In genomic region chr4:53441683-53442082, GRCm38 (mm10) we compare ENCODE assay signal across 8 mouse cellular contexts. TPM values are rescaled to one million over a fixed set of nuclear protein-coding genes. Genes with fewer than 3 reads are reported as not detected.
A peak's percentile ranks its signal among the peaks of the same experiment; 100 is the strongest.
DNase-seq lines count a peak whose midpoint lies in the region; ATAC-seq and TF ChIP-seq lines count a peak whose summit lies in the region.

No protein-coding gene starts in this region.

- H3K4me1 ChIP-seq in heart, adult 2 months (ENCODE audit: control insufficient read depth, insufficient read depth, low read length) = peaks cover 7% of the 10 kb centered on the region
- H3K4me1 ChIP-seq in E14TG2a.4 (replicated peaks; ENCODE audit: low read depth, low read length) = peaks cover 76% of the 10 kb centered on the region
- H3K4me1 ChIP-seq in hindbrain, embryonic 10.5 days (replicated peaks) = peaks cover 27% of the 10 kb centered on the region
- peaks cover 22% of the 10 kb centered on the region for H3K4me1 ChIP-seq in liver, postnatal 0 days (ENCODE audit: insufficient read depth)

- TF ChIP-seq POLR2A in heart, adult 2 months (IDR thresholded peaks at IDR 0.05; ENCODE audit: insufficient read depth, low read depth, low read length) = no peak

- peak overlapping the region; percentile 93 for H3K4me2 ChIP-seq in liver, postnatal 0 days (ENCODE audit: low read depth, low read length)

- H3K36me3 ChIP-seq in heart, adult 2 months (ENCODE audit: control insufficient read depth, insufficient read depth, low read length) = peaks cover 9% of the 10 kb centered on the region
- no peaks in the 10 kb centered on the region for H3K36me3 ChIP-seq in E14TG2a.4 (ENCODE audit: insufficient read depth, low read length)
- H3K36me3 ChIP-seq in hindbrain, embryonic 10.5 days = no peaks in the 10 kb centered on the region
- H3K36me3 ChIP-seq in liver, postnatal 0 days (replicated peaks; ENCODE audit: insufficient read depth, low read length) = no peaks in the 10 kb centered on the region

- H3K27ac ChIP-seq in heart, adult 2 months = no peak overlapping the region; the same call in 1 of the 2 replicates
- no peak overlapping the region for H3K27ac ChIP-seq in hindbrain, embryonic 10.5 days
- H3K27ac ChIP-seq in liver, postnatal 0 days (ENCODE audit: low read depth) = peak overlapping the region; percentile 85; the same call in 1 of the 2 replicates

- peaks cover 2% of the 10 kb centered on the region; the same call in 1 of the 2 replicates for H3K79me2 ChIP-seq in heart, adult 2 months (replicated peaks; ENCODE audit: control insufficient read depth, insufficient read depth, low read length)

- intact Hi-C loops in heart, adult 2 months (cut with DNase I) = loop anchor here (5.0 kb wide), 4 partner anchors 106 to 429 kb away; partner anchors contain the start of genes Fsd1l and Nipsnap3b
- intact Hi-C loops in heart, postnatal 10 days (cut with DNase I) = loop anchor here (5.0 kb wide), 2 partner anchors 101 to 151 kb away; no protein-coding TSS in a partner anchor

- DNase-seq in heart, adult 2 months = no peak
- DNase-seq in heart, postnatal 10 days = no peak
- no peak for DNase-seq in hindbrain, embryonic 10.5 days (ENCODE audit: low spot score)
- no peak for DNase-seq in liver, postnatal 0 days
- DNase-seq in B cell, adult 2 months = no peak
- no peak for DNase-seq in ovary, adult 18-20 months (ENCODE audit: low spot score)
- DNase-seq in retina, embryonic 14.5 days (ENCODE audit: low spot score) = no peak

- H3K27me3 ChIP-seq in heart, adult 2 months (ENCODE audit: control insufficient read depth, insufficient read depth, low read length) = no peaks in the 10 kb centered on the region
- no peaks in the 10 kb centered on the region for H3K27me3 ChIP-seq in E14TG2a.4 (ENCODE audit: insufficient read depth, low read length)
- H3K27me3 ChIP-seq in hindbrain, embryonic 10.5 days (ENCODE audit: insufficient read depth, poor library complexity, severe bottlenecking) = peaks cover 25% of the 10 kb centered on the region
- H3K27me3 ChIP-seq in liver, postnatal 0 days (ENCODE audit: insufficient read depth, low read length) = peaks cover 13% of the 10 kb centered on the region; the same call in 1 of the 2 replicates

- H3K4me3 ChIP-seq in heart, adult 2 months = peak overlapping the region; percentile 88
- peak overlapping the region; percentile 93 for H3K4me3 ChIP-seq in E14TG2a.4 (replicated peaks; ENCODE audit: low read length)
- H3K4me3 ChIP-seq in hindbrain, embryonic 10.5 days = peak overlapping the region; percentile 85
- peak overlapping the region; percentile 86 for H3K4me3 ChIP-seq in liver, postnatal 0 days (ENCODE audit: low read depth, low read length)

- ATAC-seq in liver, postnatal 0 days = no peak

- H3K9ac ChIP-seq in heart, adult 2 months (ENCODE audit: low read depth, low read length) = no peak overlapping the region
- no peak overlapping the region for H3K9ac ChIP-seq in liver, postnatal 0 days (replicated peaks)

- H3K9me3 ChIP-seq in E14TG2a.4 (ENCODE audit: low read length) = no peaks in the 10 kb centered on the region
- no peaks in the 10 kb centered on the region for H3K9me3 ChIP-seq in hindbrain, embryonic 10.5 days
- H3K9me3 ChIP-seq in liver, postnatal 0 days (ENCODE audit: low read length) = no peaks in the 10 kb centered on the region

- TF ChIP-seq EP300 in heart, adult 2 months (IDR thresholded peaks at IDR 0.05; ENCODE audit: insufficient read depth, low read depth, low read length) = no peak
- TF ChIP-seq EP300 in liver, postnatal 0 days (IDR thresholded peaks at IDR 0.05; ENCODE audit: low read depth) = no peak

- no peak for TF ChIP-seq CTCF in heart, adult 2 months (IDR thresholded peaks at IDR 0.05)
- TF ChIP-seq CTCF in E14TG2a.4 (conservative IDR thresholded peaks at IDR 0.05; ENCODE audit: low read length) = no peak
- no peak for TF ChIP-seq CTCF in liver, postnatal 0 days (IDR thresholded peaks at IDR 0.05; ENCODE audit: low read depth)

- WGBS in heart, adult 2 months = 68% methylated on average over 4 of the region's 4 CpGs
- 31% methylated on average over 4 of the region's 4 CpGs for WGBS in hindbrain, embryonic 10.5 days
- WGBS in liver, postnatal 0 days (ENCODE audit: insufficient replicate concordance) = 44% methylated on average over 4 of the region's 4 CpGs

RNA-seq across cellular contexts. Expression of gene Slc44a1, which starts 1.5 kb away (rescaled TPM):
- total RNA-seq in heart, adult 2 months (2021) = 10 to 100 TPM; 26.4 to 32.3 TPM
- polyA plus RNA-seq in heart, adult 2 months (2012; rRNA removed) = 22.7 and 45.7 TPM in 2 replicates
- total RNA-seq in heart, postnatal 10 days (2021) = 10 to 100 TPM; 51.4 to 53.0 TPM
- 10.8 and 12.0 TPM in 2 replicates for polyA plus RNA-seq in hindbrain, embryonic 10.5 days (2016; fragmentation: Nextera tagmentation; extraction: Ambion mirVana)
- polyA plus RNA-seq in liver, postnatal 0 days (2015; fragmentation: Nextera tagmentation; extraction: Ambion mirVana) = 10.7 and 11.6 TPM in 2 replicates
